Mouse (Mus musculus) cerebellum, adult (tissue): ENCODE measurements around the gene Ppa1.
A peak's percentile ranks its signal among the peaks of the same experiment; 100 is the strongest.

ENCODE experiments used
- ATAC-seq: cut with Nextera tagmentation; 2 replicates; pipeline ENCODE4 v1.9.2; 2017; ENCODE audit warnings: mild to moderate bottlenecking, moderate library complexity, mixed read lengths; ENCODE audit not compliant: insufficient number of reproducible peaks, low FRiP score, low TSS enrichment

Gene Ppa1

DNA sequence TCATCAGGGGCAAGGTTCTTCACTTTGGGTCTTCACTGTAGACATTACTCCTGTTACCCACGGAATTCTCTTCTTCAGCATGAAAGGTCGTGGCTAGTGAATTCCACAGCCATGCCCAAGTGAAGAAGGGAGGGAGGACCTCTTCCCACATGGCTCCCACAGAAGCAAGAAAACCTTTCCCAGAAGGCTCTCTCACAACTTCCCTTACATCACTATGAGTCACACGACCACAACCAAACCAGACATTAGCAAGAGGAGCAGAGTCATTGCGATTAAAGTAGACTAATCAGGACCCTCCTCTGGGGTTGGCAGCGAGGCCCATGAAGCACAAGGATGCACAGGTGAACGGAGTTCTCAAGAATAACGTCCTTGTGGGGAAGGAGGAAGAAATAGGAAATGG, 11.3 kb upstream of the Ppa1 start:
- ATAC-seq = no peak

DNA sequence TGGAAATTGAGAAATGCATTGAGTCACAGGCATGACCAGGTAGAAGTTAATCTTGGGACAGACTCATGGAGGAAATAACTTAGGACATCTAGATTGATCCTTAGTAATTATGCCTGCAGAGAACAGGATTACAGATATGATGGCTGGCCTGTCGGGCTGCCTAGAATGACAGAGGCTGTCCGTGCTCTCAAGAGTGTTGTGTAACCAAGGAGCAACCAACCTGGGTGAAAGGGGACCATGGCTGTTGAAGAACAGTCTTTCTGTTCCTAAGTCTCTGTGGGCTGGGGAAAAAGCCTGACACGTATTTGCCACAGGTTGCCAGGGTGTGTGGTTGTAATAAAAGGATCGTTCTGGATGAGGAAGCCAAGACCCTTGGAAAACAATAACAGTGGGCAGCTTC, 8.0 kb upstream of the Ppa1 start:
- ATAC-seq = no peak

DNA sequence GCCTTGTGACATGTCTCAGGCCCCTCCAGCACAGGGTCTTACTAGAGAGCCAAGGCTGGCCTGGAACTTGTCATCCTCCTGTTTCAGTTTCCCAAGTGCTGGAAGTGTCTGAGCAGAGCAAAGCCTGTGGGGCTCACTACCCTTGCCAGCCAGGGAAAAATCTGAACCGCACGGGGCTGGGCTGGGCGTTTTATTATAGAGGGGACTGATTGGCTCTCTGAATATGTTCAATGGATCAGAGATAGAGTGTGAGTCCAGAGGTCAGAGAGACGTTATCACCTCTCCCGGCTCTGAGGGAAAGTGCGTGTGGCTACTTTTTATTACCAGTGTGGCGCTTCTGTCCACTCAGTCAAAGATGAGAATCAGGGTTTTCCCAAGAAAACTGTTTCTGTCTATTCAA, 1.8 kb upstream of the Ppa1 start:
- ATAC-seq = no peak

DNA sequence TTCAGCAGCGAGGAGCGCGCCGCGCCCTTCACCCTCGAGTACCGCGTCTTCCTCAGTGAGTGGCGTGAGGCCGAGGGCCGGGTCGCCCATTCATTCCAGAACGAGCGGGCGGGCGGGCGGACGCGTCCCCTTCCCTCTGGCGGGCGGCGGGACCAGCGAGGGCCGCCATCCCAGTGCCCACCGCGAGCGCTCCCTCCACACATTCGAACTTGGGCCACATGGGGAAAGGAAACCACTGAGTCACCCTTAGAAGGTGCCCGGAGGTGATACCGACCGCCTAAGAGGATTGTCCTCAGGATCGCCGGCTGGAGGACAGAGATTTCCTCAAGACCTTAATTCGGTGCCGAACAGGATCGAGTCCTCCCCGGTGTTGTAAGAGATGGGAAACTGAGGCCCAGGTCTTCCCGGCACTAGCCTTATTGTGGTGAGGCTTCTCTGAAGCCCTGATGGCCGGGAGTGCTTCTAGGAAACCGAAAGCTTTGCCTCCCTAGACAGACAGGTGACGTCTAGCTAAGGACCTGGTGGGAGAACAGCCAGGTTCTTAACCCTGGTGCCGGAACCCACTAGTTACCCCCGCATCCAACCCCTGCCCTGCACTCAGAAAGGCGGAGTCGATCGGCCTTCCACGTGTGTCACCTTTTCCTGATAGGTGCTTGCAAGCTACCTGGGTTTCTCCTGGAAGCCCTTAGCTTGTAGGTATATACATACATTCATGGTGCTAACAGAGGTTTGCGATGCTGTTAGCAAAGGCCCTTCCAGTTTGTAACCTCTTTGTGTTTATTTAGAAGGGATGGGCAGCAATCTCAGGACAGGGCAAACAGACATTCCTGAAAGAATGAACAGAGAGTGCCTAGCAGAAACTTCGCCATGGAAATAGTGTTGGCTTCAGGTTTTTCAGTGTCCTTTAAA, 639 bp downstream of the Ppa1 start:
- ATAC-seq = peak; percentile 39; the same call in 1 of the 2 replicates

DNA sequence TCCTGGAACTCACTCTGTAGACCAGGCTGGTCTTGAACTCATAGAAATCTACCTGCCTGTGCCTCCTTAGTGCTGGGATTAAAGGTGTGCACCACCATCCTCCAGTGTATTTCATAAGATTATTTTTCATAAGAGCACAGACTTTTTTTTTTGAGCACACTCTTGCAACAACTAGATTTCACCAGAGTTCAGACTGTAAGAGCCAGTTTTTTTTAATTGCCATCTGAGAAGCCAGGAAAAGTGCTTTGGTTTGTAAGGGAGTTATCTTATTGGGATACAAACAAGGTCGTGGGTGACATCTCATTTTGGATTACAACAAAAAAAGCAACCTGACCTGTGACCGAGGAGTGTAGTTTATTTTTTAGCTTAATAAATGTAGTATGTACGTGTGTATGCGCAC, 5.8 kb downstream of the Ppa1 start:
- no peak for ATAC-seq

DNA sequence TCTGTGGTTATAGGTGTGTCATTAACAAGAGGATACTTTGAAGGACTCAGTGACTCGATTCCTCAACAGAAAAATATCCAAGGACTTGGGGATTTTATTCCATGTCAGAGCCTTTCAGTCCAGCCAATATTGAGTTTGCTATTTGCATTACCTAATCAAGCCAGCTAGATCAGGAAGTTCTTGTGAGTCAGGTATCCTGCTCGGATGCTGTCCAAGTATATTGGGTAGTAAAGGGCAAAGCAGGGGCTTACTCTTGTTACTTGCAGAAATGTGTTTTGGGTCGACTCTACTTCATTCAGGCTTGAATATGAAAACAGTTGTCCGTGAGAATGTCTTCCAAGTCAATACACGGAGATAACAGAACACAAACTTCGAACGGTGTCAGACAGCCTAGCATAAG, 6.3 kb downstream of the Ppa1 start:
- no peak for ATAC-seq

DNA sequence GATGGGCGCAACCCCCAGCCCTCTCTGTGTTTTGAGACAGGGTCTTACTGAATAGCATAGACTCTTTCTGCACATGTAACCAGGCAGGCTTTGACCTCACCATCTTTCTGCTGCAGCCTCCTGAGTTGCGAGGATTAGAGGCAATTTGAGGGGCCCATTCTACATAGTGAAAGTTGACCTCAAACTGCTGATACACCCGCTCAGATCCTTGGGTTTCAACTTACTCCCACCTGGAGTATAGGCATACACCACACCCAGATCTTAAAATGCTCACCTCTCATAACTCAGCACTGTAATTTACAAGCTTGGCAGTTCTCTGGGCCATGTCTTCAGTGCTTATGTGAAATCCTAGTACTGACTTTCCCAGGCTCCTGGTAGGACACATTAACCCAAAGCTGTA, 6.8 kb downstream of the Ppa1 start:
- ATAC-seq = no peak

DNA sequence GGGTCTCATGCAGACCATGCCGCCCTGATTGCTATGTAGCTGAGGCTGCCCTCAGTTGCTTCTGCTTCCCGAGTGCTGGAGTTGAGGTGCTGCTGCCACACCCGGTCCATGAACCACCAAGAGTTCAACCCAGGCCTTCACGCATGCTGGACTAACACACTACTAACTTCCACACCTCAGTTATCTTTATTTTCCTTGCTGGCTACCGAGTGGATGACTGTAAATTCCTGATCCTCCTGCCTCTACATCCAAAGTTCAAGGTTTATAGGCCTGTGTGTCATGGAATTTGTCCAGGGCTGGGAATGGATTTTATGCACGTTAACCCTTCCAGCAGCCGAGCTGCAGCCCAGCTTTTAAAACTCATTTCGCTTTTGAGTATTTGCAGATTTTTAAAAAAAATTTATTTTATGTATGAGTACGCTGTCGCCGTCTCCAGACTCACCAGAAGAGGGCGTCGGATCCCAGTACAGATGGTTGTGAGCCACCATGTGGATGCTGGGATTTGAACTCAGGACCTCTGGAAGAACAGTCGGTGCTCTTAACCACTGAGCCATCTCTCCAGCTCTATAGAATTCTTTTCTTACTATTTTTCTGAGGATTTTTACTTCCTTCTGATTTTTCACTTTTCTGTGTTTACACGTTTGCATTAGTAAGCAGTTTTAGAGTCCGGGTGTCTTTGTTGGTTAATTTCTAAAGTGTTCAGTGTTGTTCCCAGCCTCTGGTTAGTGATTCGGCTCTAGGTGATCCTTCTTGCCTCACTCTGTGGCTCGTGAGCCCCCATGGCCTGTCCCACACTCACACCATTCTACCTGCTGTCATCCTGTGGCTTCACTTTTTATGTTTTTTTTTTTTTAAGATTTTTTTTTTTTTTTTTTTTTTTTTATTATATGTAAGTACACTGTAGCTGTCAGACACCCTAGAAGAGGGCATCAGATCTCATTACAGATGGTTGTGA, 8.9 kb downstream of the Ppa1 start:
- ATAC-seq = no peak

DNA sequence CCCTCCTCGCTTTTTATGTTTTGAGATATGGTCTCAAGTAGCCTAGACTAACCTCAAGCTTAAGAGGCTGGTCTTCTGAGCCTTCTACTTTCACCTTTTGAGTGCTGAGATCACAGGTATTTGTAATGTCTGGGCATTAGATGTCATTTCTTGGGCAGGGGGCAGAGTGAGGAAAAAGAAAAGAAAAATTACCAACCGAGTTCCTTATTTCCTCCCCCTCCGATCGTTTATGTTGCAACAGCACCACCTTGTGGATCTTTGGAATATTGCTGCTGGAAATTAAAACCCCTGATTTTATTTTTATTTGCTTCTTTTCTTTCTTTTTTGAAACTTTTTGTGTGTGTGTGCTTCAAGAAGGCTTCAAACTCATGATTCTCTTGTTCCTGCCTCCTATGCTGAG, 9.6 kb downstream of the Ppa1 start:
- ATAC-seq = no peak; the same call in 1 of the 2 replicates

DNA sequence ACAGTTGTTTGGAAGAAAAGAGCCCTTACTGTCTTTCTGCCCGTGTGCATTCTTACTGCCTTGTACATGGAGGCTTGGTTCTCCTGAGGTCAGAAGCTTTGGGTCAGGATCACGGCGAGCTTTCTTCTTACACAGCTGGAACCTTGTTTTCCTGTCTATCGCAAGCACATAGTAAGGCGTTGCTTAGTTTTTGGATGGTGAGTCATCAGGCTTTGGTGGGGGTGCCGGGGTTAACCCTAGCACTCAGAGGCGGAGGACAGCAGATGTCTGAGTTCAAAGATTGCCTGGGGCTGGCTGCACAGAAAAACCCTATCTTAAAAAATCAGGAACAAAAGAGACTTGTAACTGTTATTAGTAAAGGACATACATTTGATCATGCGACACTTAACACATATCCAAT, 13.5 kb downstream of the Ppa1 start:
- no peak for ATAC-seq

DNA sequence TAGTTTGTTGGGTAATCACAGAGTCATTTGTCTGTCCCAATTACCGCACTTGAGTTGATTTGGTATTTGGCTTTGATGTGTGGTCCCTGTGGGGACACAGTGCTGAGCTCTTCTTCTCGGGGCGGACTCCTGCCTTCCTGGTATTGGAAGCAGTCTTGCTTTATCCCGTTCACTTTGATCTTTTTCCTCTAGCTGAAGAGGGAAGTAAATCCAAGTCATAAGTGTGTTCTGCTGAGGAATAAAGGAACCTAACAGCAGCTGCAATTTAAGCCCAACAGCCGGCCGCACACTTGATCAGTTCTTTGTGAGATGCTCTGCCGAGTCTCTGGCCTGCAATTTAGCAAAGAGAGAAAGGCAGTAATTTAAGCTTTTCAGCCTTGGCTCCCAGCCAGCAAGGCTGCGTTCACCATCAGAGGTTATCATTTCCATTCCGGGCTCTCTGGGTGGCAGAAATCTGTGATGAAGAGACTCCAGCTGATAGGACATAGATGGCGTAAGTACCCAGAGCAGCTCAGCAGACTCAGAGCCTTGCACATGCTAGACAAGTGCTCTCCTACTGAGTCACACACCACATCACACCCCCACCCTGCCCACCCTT, 14.1 kb downstream of the Ppa1 start:
- no peak for ATAC-seq

DNA sequence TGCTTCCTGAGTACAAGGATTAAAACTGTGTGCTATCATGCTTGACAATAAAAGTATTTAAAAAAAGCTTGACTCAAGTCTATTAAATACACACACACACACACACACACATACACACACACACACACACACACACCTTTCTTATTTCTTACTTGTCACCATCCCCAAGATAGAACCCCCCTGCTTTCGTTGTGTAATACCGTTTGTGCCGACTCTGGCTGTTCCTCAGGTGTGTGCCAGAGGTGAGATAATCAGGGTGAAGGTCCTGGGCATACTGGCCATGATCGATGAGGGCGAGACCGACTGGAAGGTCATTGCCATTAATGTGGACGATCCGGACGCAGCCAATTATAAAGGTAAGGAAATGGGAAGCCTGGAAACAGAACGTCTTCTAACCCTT, 16.8 kb downstream of the Ppa1 start:
- no peak for ATAC-seq

DNA sequence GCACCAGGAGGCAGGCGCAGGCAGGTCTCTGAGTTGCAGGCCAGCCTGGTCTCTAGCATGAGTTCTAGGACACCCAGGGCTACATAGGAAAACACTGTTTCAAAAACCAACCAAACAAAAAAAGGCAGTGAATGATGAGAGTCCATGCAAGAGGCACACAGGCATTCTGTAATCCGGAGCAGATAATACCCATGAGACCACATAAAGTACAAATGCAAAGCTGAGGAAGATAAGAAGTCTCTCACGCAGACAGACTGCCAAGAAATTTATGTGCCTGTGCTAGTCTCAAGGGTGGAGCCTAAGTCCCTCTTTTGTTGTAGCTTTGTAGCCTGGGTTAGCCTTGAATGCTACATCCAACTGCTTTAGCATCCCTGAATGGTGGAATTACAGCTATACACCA, 17.3 kb downstream of the Ppa1 start:
- ATAC-seq = no peak

DNA sequence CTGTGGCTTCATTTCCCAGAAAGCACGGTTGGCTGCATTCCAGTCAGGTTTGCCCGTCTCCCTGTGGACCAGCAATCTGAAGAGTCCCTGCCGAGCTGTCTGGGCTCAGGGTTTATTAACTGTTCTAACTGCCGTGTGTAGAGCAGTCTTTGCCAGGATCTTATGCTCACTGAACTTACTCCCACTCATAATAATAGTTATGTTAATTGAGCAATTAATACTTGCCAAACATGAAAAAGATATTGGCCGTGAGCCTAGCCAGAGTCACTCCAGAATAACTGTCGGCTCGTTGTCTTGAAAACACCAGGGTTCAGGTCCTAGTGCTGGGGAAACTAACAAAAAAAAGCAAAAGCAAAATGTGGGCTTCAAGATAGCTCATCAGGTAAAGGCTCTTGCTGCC, 20.9 kb downstream of the Ppa1 start:
- ATAC-seq = no peak

DNA sequence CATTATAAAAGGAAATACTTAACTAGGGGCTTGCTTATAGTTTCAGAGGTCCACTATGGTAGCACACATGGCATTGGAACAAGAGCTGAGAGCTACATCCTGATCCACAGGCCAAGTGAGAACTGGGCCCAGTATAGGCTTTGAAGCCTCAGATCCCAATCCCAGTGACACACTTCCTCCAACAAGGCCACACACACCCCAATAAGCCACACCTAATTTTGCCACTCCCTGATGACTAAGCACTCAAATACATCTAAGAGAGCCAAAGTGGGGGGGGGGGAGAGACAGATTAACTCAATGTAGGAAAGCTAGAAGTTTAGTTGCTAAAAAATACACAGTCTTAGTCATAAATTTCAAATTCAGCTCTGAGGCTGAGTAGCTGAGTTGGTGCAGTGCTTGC, 21.5 kb downstream of the Ppa1 start:
- ATAC-seq = no peak

DNA sequence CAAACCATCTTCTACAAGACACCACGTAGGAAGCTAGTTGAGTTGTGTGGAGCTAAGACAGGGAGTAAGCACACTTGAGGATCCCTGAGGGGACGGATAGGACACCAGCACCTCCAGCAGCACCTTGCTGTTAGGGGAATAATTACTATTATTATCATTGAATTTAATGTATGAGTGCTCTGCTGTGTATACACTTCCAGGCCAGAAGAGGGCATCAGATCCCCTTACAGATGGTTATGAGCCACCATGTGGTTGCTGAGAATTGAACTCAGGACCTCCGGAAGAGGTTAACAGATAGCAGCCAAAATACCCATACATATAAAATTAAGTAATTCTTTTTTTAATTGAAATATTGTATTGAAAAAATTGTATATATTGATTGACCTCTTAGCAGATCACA, 22.4 kb downstream of the Ppa1 start:
- no peak for ATAC-seq

DNA sequence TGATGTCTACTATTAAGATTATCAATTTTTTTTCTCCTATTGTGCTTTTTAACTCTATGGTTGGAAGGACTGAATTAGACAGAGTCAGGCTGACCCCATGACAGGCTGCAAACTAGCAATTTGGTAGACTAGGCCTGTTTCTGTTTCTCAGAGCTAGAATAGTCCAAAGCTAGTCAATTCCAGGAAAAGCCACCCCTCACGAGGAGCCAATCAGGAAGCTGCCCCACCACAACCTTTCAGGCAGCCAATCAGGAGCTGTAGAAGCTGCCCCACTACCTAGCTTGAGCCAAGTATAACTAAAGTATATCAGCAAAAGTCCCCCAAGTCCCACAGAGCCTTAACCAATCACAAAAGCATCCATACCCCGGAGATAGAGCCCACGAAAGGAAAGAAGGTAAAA, 27.6 kb downstream of the Ppa1 start:
- no peak for ATAC-seq

DNA sequence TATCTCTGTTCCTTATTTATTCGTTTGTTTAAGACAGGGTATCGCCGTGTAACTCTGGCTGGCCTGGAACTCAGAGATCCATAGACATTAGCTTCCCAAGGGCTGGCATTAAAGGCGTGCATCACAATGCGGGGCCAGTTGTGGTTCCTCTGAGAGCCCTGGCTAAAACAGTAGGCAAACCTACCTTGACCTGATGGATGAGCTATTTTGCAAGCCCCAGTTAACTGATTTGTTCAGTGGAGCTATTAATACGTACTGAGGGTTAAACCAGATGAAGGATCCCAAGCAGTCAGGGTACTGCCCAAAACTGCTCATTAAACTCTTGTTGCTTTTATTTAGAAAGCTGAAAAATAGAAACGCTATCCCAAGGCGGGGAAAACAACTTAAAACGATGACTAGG, 31.2 kb downstream of the Ppa1 start:
- 0 out of 2 replicates have a peak, but pooled peaks have one; percentile 2 for ATAC-seq

DNA sequence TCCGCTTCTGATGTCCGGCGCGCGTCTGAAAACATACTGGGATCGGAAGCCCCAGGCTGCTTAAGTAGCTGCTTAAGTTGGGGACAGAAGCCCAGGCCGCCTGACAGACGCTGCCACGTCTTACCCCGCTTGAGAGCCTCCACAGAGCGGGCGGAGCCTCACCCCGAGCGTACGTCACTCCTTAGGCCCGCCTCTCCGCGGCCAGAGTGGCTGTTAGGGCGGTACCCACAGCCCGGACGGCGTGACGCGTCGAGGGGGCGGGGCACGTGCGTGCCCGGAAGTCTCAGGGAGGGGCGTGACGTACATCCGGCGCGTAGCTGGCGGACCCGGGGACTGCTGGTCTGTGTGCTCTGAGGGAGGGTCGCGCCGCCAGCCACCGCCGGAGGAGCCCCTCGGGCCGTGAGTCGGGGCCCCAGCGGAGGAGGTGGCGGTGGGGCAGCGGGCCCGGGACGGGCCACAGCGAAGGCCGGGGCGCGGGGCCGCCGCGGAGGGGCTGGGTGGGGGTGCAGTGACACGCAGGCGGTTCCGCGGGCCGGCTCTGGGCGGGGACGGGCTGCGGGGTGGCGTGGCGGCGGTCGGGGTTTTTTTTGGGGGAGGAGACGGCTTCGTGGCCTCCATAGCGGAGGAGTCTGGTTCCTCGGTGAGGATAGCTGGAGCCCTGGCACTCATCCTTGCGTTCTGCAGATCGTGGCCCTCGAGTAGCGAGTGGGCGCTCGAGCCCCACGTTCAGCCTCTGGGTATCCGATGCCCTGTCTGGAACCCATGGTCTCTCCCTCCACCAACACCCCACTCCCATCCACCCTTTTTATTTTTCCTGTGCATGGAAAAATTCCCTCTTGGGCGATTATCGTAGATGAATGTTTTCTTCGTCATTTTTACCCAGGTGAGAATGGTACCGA, 31.9 kb downstream of the Ppa1 start, which contains the start of gene Sar1a:
Sar1a (plus strand) TSS at position 285 of the 899 bp plus-strand sequence.
- ATAC-seq = peak; percentile 98

DNA sequence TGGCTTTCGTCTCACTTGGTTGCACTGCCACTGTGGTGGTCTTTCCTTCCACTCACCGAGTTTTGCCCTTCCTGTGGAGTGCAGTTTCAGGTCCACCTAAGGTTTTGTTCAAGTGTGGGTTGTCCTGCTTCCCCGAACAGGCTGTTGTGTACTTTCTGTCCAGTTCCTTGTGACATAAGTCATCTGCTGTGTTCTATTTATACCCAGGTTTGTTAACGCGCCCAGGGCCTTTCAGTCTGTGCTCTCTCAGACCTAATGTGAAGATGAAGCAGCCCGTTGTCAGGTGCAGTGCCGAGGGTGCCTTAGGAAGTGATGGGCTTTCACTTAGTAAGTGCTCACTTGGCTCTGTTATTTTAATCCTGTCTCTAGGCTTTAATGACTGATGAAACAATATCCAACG, 41.1 kb downstream of the Ppa1 start:
- no peak for ATAC-seq
